Mouse (Mus musculus): ENCODE data around the gene Cstl1. TPM values are rescaled to one million over a fixed set of nuclear protein-coding genes. Genes with fewer than 3 reads are reported as not detected.

Cstl1 gene
- polyA plus RNA-seq, 1 experiment from 2014 or later: not detected

DNA sequence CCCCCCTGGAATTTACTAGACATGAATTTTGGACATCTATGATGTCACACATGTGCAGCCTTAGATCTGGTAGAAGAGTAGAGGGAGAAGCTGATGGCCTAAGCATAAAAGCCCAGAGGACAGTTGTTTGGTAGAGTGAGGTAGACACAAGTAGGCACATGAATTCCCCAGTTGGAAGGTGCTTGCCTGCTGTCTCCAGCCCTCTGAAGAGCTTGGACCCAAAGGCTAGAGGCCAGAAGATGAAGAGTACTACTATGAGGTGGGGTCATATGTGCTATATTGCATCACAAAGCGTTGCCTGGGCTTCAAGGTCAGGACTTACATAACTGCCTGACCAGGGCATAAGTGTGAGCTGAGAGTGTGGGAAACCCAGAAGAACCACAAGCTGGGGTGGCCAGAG is 48.3 kb downstream of the Cstl1 start, which contains the start of gene Cst8:
TSS of gene Cst8 (plus strand) at position 301 of the 400 bp plus-strand sequence.
- H3K27ac ChIP-seq (ENCODE audit: low read depth): no peak within 1 kb of the TSS
- H3K27me3 ChIP-seq (replicated peaks; ENCODE audit: control insufficient read depth, insufficient read depth, low read length): no peaks in the 10 kb centered on the region
- H3K4me3 ChIP-seq (ENCODE audit: low read depth, low read length): no peak within 1 kb of the TSS
- H3K4me2 ChIP-seq (ENCODE audit: low read length): no peak within 1 kb of the TSS
- H3K9ac ChIP-seq (ENCODE audit: low read length): no peak within 1 kb of the TSS
- no peaks in the 10 kb centered on the region for H3K4me1 ChIP-seq (replicated peaks; ENCODE audit: control insufficient read depth, insufficient read depth, low read length)
- DNase-seq (ENCODE audit: low spot score) (no peak), ATAC-seq (replicated peaks; ENCODE audit: low FRiP score, low TSS enrichment, low read depth) (no peak)
- WGBS: 81% methylated on average over 1 of the region's 1 CpGs
- H3K36me3 ChIP-seq (ENCODE audit: control insufficient read depth, insufficient read depth, low read length): no peaks in the 10 kb centered on the region
- no peaks in the 10 kb centered on the region for H3K9me3 ChIP-seq (ENCODE audit: control insufficient read depth, low read length)

DNA sequence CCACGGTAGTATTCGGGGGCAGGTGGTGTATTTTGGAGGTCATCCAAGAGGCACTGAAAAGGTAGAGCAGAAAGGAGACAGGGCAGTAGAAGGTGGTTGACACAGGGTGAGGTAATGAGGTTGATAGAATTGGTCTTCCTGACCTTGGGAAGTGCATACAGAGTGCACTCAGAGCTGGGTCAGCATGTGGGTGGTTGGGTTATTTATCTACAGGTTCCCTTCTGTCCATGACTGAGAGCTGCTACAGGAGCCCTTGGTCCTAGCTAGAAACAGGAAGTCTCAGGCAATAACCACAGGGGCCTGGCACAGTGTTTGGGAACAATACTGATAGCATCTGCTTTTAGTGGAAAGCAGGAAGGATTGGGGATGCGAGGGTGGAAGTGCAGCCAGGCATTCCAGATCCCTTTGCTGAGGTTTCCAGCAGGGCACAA is 51.3 kb downstream of the Cstl1 start:
- H3K4me2 ChIP-seq (ENCODE audit: low read length): no peak overlapping the region
- no peak for DNase-seq (ENCODE audit: low spot score)
- 40% methylated on average over 3 of the region's 3 CpGs for WGBS

More for the DNA sequence above, 51.3 kb downstream of the Cstl1 start:
- no peaks in the 10 kb centered on the region for H3K36me3 ChIP-seq (ENCODE audit: control insufficient read depth, insufficient read depth, low read length)
- H3K4me3 ChIP-seq (ENCODE audit: low read depth, low read length): no peak overlapping the region
- H3K27ac ChIP-seq (ENCODE audit: low read depth): no peak overlapping the region
- H3K9ac ChIP-seq (ENCODE audit: low read length): no peak overlapping the region
- no peaks in the 10 kb centered on the region for H3K9me3 ChIP-seq (ENCODE audit: control insufficient read depth, low read length)
- no peak for ATAC-seq (replicated peaks; ENCODE audit: low FRiP score, low TSS enrichment, low read depth)
- H3K4me1 ChIP-seq (replicated peaks; ENCODE audit: control insufficient read depth, insufficient read depth, low read length): no peaks in the 10 kb centered on the region
- H3K27me3 ChIP-seq (replicated peaks; ENCODE audit: control insufficient read depth, insufficient read depth, low read length): no peaks in the 10 kb centered on the region

Other genes with a start within 250 kb of the Cstl1 start
- gene Nxt1, start 77.8 kb upstream of the Cstl1 start, polyA plus RNA-seq (2014; fragmentation: Nextera tagmentation; extraction: Ambion mirVana): 88.9 and 104 TPM in 2 replicates
- gene Gzf1, start 69.3 kb upstream of the Cstl1 start, polyA plus RNA-seq (2014; fragmentation: Nextera tagmentation; extraction: Ambion mirVana): 17.9 and 21.6 TPM in 2 replicates
- gene Napb, start 17.9 kb upstream of the Cstl1 start, polyA plus RNA-seq (2014; fragmentation: Nextera tagmentation; extraction: Ambion mirVana): 5.5 and 7.6 TPM in 2 replicates
- gene Cst11, start 21.1 kb downstream of the Cstl1 start, polyA plus RNA-seq (2014; fragmentation: Nextera tagmentation; extraction: Ambion mirVana): not detected in 2 replicates
- gene 8030411F24Rik, start 31.7 kb downstream of the Cstl1 start, polyA plus RNA-seq (2014; fragmentation: Nextera tagmentation; extraction: Ambion mirVana): not detected in 2 replicates
- 0.36 and 0.49 TPM in 2 replicates for gene Cst12, start 39.0 kb downstream of the Cstl1 start, polyA plus RNA-seq (2014; fragmentation: Nextera tagmentation; extraction: Ambion mirVana)
- gene Cst8, start 48.4 kb downstream of the Cstl1 start, polyA plus RNA-seq (2014; fragmentation: Nextera tagmentation; extraction: Ambion mirVana): not detected in 2 replicates
- gene Cst13, start 69.7 kb downstream of the Cstl1 start, polyA plus RNA-seq (2014; fragmentation: Nextera tagmentation; extraction: Ambion mirVana): not detected in 2 replicates
- not detected in 2 replicates for gene Cst9, start 84.8 kb downstream of the Cstl1 start, polyA plus RNA-seq (2014; fragmentation: Nextera tagmentation; extraction: Ambion mirVana)
- not detected in 2 replicates for gene 9230104L09Rik, start 114.7 kb downstream of the Cstl1 start, polyA plus RNA-seq (2014; fragmentation: Nextera tagmentation; extraction: Ambion mirVana)
- 404 and 423 TPM in 2 replicates for gene Cst3, start 125.3 kb downstream of the Cstl1 start, polyA plus RNA-seq (2014; fragmentation: Nextera tagmentation; extraction: Ambion mirVana)